Mouse (Mus musculus): ENCODE measurements at regions not wholly inside any gene's neighbourhood (a gene's known extent, or its start where the extent isn't known, plus 50 kb on each side); places are given as distances from the start of the nearest gene placed in this dataset.

DNA sequence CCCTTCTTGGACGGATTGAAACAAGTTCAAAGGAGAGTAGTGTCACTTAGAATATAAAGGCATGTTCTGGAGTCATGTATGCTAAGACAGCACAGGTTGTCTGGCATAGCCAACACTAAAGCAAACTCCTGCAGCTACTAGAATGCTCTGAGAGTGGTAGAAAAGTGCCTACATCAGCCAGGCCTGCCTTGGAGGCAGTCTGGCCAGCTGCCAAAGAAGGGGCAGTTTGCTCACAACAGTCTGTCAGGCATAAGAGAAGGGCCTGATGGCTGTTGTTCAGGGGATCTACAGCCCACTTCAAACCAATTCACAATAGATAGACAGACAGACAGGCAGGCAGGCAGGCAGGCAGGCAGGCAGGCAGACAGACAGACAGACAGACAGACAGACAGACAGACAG lies 136.5 kb upstream of the Dap start:
- DNase-seq (ENCODE audit: low spot score in 2 of 2), result no peak

DNA sequence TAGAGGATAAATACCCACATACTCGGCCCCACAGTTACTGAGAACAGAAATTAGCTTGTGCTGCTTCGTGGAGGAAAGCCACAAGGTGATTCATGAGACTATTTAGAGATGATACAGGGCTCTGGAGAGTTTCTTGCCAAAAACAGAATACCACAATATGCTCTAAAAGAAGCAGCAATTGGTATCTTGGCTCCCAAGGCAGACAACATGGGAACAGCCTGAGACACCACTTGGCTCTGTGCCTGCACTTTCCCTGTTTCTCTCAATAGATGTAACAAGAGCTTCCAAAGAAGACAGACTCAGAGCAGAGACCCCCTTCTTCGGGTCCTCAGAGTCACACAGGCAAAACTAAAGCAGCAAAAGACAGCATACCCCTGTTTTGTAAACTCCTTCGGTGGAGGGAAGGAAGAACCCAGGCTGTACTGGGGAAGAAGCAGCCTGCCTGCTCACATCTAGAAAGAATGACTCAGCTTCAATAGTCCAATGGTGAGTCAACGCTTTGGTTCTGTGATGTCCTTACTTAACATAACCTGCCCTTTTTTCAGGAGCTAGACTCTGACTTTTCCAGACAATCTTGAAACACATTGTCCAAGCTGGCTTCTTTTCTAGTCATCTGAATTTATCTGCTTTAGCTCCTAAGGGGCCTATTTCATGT lies 132.1 kb upstream of the Dap start:
- peak in 1 of 2 experiments; percentile 45 for DNase-seq (ENCODE audit: low spot score in 2 of 2)

DNA sequence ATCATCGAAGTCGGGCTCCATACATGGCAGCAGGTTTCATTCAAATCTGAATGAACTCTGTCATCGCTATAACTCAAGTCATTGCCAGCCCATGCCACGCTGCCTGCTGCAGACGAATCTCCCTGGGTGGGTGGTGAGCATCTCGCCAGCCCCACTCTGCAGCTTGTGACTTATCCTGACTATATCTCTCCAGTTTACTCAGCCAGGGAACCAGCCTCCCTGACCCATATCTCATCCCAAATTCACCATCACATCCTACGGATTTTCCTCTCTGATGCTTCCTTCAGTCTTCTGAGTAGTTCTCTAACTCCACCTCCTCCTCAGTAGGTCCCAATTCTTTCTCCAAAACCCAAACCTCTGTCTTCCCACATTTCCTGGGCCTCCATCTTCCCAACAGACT lies 127.9 kb upstream of the Dap start:
- no peak for DNase-seq (ENCODE audit: low spot score in 2 of 2)

DNA sequence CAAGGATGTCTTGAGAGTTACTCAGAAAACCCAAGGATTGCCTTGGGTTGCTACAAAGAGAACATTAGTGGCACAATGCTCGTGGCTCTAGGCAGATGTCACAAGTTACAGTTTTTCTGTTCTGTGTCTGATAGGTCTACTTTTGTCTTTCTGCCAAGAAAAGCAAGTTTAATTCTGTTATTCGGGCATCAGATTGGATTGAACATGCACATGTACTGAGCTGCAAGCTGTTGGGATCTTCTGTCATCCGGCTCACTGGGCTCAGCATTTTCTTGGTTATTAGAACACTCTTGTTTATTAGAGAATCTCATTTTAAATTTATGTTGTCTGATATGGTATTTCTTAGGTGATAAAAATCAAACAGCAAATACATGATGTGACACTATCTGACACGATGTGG lies 126.8 kb upstream of the Dap start:
- DNase-seq (ENCODE audit: low spot score in 2 of 2), result no peak

DNA sequence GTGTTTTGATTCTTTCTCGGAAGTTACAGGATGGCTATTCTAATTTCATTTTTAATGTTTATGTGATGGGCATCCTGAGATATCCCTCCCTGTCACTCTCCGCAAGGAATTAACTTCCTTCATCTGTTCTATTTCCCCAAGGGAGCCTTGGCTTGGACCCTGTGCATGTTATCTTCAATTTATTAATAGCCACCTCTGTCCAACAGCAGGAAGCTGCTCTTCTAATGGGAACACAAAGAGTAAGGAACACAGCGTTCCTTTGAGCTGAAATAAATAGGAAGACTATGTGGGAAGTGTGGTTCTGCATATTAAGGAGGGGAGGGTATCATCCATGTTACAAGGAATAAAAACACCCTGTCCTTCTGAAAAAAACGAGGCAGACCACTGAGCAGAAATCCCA lies 119.4 kb upstream of the Dap start:
- DNase-seq (ENCODE audit: low spot score in 2 of 2), result no peak

DNA sequence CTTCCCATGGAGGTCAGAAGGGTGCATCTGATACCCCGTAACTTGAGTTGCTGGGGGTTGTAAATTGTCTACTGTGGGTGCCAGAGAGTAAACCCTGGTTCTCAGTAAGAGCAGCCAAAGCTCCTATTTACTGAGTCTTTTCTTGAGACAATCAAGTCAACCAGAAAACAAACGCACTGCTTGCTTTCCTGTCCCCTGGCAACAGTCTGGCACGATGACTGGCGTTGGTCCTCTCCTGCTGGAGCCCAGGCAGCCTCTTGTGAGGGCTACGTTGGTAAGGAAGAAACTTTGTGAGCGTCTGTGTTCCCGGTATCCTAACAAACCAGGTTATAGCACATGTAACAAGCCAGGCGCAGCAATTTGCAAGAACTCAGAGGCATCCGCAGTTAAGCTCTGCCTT lies 117.2 kb upstream of the Dap start:
- no peak for DNase-seq (ENCODE audit: low spot score in 2 of 2)

DNA sequence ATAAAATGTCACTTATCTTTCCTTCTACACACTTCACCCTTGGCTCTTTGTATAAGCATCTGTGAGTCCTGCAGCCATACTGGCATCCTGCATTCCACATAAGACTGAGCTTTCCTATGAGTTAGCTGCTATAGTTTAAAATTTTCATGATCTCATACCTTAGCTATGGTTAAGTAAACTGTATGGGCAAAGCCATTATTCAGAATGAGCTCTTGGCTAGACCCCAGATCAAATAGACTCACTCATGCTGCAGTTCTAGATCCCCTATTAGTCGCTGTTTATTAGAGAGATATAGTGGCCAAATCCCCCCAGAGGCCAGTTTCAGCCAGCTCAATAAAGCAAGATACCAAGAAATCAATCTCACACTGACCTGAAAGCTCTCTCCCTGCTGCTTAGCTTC lies 110.9 kb upstream of the Dap start:
- DNase-seq (ENCODE audit: low spot score in 2 of 2), result no peak

DNA sequence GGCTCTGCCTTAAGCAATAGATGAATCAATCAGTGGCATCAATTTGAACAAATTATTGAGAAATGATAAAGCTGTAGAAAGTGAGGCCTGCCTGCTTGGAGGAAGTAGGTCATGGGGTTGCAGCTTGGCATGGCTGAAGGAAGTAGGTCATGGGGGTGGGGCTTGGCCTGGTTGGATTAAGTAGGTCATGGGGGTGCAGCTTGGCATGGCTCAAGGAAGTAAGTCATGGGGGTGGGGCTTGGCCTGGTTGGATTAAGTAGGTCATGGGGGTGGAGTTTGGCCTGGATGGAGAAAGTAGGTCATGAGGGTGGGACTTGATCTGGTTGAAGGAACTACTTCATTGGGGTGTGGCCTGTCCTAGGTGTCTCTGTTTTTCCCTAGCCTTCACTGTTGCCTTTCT lies 106.8 kb upstream of the Dap start:
- DNase-seq (ENCODE audit: low spot score in 2 of 2), result no peak

DNA sequence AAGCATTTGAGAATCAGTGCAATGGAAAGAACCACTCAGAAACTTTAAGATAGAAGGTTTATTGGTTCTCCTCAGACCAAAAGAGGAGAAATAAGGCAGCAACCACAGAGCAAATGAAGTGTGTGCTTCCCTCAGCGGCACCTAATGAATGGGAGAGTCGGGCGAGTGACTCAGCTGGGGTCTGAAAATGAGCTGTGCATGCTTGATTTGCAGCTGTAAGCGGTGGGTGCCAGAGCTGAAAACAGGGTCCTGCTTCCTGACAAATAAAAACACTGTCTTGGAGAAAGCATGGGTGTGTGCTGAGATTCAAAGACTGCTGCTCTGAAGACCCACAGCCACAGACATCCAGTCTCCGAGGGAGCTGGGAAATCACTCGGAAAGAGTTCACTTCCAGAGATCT lies 104.0 kb upstream of the Dap start:
- no peak for DNase-seq (ENCODE audit: low spot score in 2 of 2)

DNA sequence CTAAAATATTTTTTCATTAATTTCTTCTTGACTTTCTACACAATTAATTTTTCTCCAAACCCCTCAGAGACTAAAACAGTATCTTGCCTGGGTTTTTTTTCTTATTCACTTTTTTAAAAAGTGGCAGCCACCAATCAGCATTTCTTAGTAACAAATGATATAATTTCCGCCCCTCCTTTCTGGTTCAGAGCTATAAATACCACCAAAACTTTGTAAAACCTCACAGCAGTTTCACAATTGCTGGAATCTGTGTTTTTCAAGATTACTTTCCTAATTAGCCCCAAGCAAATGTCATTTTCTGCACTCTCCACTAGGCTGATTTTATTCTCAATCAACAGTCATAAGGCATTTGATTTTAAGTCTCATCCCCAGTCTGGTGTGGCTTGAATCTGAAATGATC lies 98.3 kb upstream of the Dap start:
- DNase-seq (ENCODE audit: low spot score in 2 of 2), result no peak

DNA sequence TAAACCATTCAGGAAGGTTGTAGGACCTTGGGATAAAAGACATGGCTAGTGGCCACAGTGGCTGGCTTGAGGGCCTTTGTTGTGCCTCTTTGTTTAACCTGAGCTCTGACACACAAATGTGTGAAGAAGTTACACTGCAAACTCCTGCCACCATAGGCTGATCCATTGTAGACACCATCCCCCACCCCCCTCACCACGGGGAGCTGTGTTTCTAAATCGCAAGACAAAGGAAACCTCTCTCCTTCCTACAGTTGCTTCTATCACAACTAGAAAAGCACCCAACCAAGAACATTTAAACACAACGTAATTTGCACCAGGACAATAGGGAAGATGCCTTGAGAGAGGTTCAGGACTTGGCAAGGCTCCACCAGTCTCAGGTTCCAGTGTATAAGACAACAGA lies 97.1 kb upstream of the Dap start:
- no peak for DNase-seq (ENCODE audit: low spot score in 2 of 2)

DNA sequence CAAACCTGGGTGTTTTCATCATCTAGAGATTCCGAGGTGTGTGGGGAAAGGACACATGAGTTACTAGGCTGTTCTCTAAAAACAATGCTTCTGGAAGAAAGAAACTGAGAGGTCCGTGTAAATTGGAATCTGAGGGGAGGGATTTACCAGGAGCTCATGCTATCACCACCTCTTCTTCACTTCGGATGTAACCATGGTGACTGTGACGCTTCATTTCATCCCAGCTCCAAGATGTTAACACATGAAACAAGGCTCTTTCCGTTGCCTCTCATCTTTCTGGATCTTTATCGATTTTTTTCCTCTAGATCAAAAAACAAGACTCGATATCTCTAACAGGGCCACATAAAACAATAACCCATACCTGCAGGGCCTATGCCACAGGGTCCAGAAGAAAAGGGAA lies 89.2 kb upstream of the Dap start:
- no peak for DNase-seq (ENCODE audit: low spot score in 2 of 2)

DNA sequence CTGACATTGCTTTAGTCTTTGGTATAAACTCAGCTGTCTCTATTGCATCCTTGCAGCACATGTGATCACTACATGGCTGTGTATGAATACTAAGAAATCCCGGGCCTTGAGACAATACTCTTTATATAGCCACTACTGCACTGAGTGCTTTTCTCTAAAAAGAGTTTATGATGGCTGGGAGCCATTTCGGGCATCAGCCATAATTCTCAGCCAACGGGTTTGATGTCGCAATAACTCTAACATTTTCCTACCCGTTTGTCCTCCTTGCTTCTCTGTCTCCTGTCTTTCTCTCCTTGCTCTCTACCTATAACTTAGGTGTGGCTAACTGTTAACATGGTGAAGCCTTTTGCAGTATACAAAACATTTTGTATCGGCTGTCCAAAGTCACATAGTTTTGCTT lies 85.5 kb upstream of the Dap start:
- DNase-seq (ENCODE audit: low spot score in 2 of 2), result no peak

DNA sequence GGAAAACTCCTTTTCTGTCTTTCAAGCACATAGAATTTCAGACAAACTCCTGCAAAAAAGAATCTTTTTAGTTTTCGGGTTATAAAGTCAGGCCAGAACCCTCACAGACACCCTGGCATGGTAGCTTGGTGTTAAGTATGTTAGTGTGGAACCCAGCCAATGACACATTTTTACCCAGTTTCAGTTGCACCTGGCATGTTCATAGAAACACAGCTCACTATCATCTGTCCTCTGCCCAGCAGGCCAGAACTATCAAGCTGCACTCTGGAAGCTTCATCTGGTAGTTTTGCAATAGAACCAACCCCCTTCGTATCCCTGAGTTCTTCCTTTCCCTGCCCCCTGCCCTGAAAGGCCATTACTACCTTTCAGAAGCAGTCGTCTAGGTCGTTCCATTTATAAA lies 82.4 kb upstream of the Dap start:
- no peak for DNase-seq (ENCODE audit: low spot score in 2 of 2)

DNA sequence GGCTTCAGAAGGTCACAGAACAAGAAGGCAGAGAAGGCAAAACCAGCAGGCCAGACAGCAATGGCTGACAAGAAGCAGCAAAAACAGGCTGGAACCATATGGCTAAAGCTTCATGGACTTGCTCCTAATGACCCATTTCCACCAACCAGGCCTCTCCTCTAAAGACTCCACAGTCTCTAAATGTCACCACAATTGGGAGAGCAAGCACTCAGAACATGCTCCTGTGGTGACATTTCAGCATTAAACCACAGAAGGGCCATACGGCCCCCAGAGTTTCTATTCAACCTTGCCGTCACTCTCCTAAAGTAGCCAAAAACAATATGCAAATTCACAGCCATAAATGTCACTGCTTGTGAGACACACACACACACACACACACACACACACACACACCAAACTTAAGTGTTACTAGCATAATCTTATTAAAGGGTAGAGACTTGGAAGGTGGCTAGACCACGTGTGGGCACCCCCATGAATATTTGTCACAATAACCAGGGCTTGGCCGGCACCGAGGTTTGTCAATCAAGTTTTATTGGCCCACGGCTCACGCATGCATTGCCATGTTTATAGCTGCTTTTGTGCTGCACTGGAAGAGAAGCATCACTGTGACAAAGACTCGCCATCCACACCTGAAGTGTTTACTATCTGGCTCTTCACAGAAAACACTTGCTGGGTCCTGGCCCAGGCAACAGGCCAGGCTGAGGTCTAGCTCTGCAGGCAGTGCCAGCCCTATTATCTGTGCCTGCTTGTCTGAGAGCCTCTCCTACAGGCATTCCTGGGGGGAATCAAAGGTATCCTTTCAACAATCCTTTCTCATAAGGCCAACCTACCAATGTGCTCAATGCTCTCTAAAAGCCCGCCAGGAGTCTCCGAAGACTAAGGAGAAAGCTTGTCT lies 75.6 kb upstream of the Dap start:
- no peak for DNase-seq (ENCODE audit: low spot score in 2 of 2)

DNA sequence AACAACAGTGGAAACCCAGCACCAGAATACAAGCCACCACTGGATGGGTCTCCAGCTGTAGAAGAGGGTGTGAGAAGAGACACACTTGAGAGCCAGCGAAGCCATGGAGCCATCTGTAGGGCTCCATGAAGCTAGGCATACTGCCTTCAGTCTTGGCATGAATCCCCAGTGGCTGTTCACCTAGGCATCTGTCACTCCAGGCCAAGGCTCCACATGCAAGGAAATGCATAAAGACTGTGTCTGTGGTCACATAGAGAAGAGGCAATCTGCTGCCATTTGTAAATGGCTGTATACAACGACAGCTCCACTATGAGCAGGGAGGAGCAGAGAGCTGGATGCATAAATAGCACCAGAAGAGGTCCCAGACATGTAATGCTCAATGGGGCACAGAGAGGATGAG lies 74.3 kb upstream of the Dap start:
- no peak for DNase-seq (ENCODE audit: low spot score in 2 of 2)

DNA sequence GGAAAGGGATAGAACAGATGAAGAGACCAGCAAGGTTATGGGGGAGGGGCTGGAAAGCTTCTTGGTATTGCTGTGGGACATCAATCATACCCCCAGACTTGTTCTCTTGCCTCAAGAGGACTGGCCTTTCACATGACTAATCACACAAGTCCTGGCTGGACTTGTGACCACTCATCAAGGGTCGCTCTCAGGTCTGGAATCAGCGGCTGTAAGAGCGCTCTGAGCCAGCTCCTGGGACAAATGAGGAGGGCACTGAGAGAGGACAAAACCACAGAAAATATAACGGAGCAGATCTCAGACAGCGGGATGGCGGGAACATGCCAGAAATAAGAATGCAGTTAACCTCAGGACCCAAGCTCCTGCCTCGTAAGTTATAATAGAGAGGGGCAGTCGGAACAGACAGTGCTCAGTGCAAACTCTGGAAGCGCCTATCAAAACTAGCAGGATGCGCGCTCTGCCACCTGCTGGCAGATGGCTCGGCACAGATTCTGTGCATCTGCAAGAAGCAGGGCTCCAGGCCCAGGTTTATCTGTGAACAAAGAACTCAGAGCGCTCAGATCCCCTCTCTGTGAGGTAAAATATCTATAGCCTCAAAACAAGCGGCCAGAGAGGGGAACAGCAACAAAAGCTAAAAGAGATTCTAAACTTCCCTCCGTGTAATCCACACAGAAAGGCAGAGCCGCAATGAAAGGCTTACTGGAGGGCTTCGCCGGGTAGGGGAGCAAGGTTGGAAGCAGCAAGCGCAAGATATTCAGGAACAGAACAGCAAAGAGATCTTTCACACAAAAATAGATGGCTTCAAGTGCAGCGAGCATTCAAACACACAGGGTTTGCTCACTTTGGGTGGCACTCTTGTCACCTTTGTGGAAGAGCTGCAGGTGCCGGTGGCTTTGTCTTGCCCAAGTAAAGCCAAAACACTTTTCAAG lies 73.3 kb upstream of the Dap start:
- peak in 1 of 2 experiments; percentile 33 for DNase-seq (ENCODE audit: low spot score in 2 of 2)

DNA sequence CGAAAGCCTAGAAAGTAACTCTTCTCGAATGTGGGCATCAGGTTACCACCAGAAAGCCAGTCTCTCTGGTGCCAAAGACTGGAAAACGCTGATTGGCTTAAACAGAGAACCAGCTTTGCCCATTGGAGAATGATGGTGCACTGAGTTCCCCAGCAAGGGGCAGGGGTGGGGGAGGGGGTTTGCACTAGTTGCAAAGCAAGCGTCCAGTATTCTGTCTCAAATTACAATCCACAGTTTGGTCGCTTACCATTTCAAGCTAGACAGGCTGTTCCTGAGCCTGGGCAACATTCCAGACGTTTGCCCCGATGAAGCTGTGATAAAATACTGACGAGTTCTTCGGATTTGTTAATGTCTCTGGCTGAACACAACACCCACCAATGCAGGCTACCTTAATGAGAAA lies 69.0 kb upstream of the Dap start:
- no peak for DNase-seq (ENCODE audit: low spot score in 2 of 2)

DNA sequence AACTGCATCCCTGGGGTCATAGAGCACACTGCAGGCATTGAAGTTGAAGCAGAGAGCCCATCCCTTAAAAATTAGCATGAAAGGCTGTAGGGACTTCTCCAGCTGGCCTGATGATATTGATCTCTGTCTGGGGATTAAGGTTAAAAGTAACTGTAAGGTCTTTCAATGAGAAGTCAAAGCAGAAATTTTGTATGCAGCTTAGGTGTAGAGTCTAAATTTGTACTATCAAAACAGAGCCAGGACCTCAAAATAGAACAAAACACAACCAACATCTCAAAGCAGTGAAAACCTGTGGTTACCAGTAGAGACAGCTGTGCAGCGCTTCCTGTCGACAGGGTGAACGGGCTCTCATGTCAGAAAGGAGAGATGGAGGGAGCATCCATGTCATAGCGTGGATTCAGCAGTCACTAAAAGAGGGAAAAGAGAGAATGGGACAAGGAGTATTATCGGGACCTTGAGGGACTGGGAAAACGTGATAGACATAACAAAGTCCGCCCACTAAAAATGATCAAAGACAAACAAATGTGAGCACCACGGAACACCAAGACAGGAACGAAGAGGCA lies 57.5 kb upstream of the Dap start:
- no peak for DNase-seq (ENCODE audit: low spot score in 2 of 2)

DNA sequence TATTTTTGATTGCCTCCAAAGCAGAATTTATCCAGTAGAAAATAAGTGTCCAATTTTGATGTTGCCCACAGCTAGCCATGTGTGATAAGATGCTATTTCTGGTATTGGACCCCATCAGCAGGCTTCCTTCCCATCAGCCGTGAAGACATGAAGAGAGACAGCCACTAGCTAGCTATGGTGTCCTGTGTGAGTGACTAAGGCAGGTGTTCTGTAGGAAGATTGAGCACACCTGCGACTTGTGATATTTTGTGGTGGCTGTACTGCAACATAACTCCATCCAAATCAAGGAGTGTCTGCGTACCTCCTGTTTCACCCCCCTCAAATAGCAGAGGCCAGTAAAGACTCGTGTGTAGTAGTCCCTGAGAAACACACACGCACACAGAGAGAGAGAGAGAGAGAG lies 56.6 kb upstream of the Dap start:
- DNase-seq (ENCODE audit: low spot score in 2 of 2), result no peak

DNA sequence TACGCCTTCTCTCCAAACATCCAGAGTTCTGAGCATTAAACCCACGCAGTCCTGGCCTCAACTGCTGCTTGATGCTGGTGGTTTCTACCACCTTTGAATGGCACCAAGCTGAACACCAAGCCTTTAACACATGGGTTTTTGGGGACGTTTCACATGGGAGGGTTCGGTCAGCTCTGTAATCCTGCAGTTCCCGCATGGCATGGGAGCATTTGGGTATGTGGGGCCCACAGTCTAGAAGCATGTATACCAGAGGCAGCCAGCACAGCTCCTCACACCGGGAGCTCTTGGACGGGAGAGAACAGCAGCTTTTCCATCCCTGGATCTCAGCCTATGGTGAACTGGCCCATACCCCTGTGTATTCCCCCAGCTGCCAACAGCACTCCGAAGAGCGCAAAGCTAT lies 55.9 kb upstream of the Dap start:
- no peak for DNase-seq (ENCODE audit: low spot score in 2 of 2)
